Mouse (Mus musculus) CH12.LX (cell line): ENCODE measurements at regions not wholly inside any gene's neighbourhood (a gene's known extent, or its start where the extent isn't known, plus 50 kb on each side); places are given as distances from the start of the nearest gene placed in this dataset.

Experiments used
- DNase-seq: peaks from one replicate; pipeline ENCODE4 v3.0.0-alpha.2; 2013; ENCODE audit errors: extremely low read depth
- H3K27ac ChIP-seq: 2 replicates; pipeline ENCODE4 v1.5.1; 2012; ENCODE audit warnings: low read depth, mild to moderate bottlenecking, control low read depth, moderate library complexity; ENCODE audit not compliant: insufficient read depth
- H3K27me3 ChIP-seq: replicated peaks from 2 replicates; pipeline ENCODE3; 2012; ENCODE audit warnings: inconsistent platforms
- H3K36me3 ChIP-seq, 2 experiments: replicated peaks in 1 of 2; 2 replicates each; pipeline versions ENCODE3 to v1.6.1; 2012; ENCODE audit warnings: inconsistent platforms in 1 of 2, low read length in 1 of 2, mild to moderate bottlenecking in 1 of 2, mixed read lengths in 1 of 2, moderate library complexity in 1 of 2; ENCODE audit not compliant: control insufficient read depth in 1 of 2, insufficient read depth in 1 of 2
- H3K4me1 ChIP-seq, 2 experiments: 2 replicates each; pipeline ENCODE4 v1.6.1; 2012; ENCODE audit warnings: inconsistent platforms in 1 of 2, moderate library complexity in 1 of 2; ENCODE audit not compliant: insufficient read depth in 2 of 2, control insufficient read depth in 1 of 2
- H3K4me2 ChIP-seq: 2 replicates; pipeline ENCODE4 v1.6.1; 2012; ENCODE audit warnings: low read depth, mild to moderate bottlenecking, control low read depth; ENCODE audit not compliant: poor library complexity, insufficient read depth, severe bottlenecking
- H3K4me3 ChIP-seq, 3 experiments: fragments of 150-350 bp in 1 of 3; sonication (generic) in 1 of 3; replicated peaks in 1 of 3; 2 replicates each; pipeline versions ENCODE3 to v1.5.1; 2011 to 2012; ENCODE audit warnings: low read depth in 2 of 3, low read length in 2 of 3, mild to moderate bottlenecking in 2 of 3, moderate library complexity in 2 of 3, control low read depth in 1 of 3, improper control_type of control experiment in 1 of 3, inconsistent platforms in 1 of 3, mixed read lengths in 1 of 3; ENCODE audit not compliant: poor library complexity in 1 of 3
- H3K79me2 ChIP-seq: replicated peaks from 2 replicates; pipeline ENCODE4 v1.6.1; 2012; ENCODE audit warnings: mild to moderate bottlenecking, moderate library complexity; ENCODE audit not compliant: control insufficient read depth, poor library complexity, insufficient read depth, severe bottlenecking; ENCODE audit errors: extremely low read depth
- H3K9ac ChIP-seq: 2 replicates; pipeline ENCODE4 v1.6.1; 2012; ENCODE audit warnings: low read depth, mild to moderate bottlenecking, control low read depth, moderate library complexity; ENCODE audit not compliant: insufficient read depth
- H3K9me3 ChIP-seq: replicated peaks from 2 replicates; pipeline ENCODE3; 2012; ENCODE audit warnings: low read length, inconsistent platforms, mixed read lengths
- CHD1 ChIP-seq: IDR thresholded peaks from 2 replicates; pipeline ENCODE4 v1.6.1; 2012; ENCODE audit warnings: low read depth, low read length, improper control_type of control experiment, inconsistent platforms
- E2F4 ChIP-seq: IDR thresholded peaks from 2 replicates; pipeline ENCODE4 v1.6.1; 2011; ENCODE audit warnings: low read depth, low read length, improper control_type of control experiment; ENCODE audit not compliant: insufficient replicate concordance
- GABPA ChIP-seq: IDR thresholded peaks from 2 replicates; pipeline ENCODE4 v1.6.1; 2012; ENCODE audit warnings: low read depth, low read length, improper control_type of control experiment, inconsistent platforms; ENCODE audit not compliant: insufficient replicate concordance
- HCFC1 ChIP-seq: IDR thresholded peaks from 2 replicates; pipeline ENCODE4 v1.6.1; 2012; ENCODE audit warnings: low read depth, mild to moderate bottlenecking, inconsistent platforms, low read length, improper control_type of control experiment
- JUND ChIP-seq: conservative IDR thresholded peaks from 2 replicates; pipeline ENCODE4 v1.6.1; 2011; ENCODE audit warnings: low read depth, low read length, improper control_type of control experiment
- KAT2A ChIP-seq: IDR thresholded peaks from 2 replicates; pipeline ENCODE4 v1.6.1; 2012; ENCODE audit warnings: low read length, improper control_type of control experiment, inconsistent platforms; ENCODE audit not compliant: insufficient replicate concordance
- PAX5 ChIP-seq: IDR thresholded peaks from 2 replicates; pipeline ENCODE4 v1.6.1; 2012; ENCODE audit warnings: low read length, inconsistent platforms, mixed read lengths
- RAD21 ChIP-seq: IDR thresholded peaks from 2 replicates; pipeline ENCODE4 v1.6.1; 2011; ENCODE audit warnings: low read depth, mild to moderate bottlenecking, low read length, improper control_type of control experiment, moderate library complexity
- RCOR1 ChIP-seq: conservative IDR thresholded peaks from 2 replicates; pipeline ENCODE4 v1.6.1; 2012; ENCODE audit warnings: low read depth, mild to moderate bottlenecking, inconsistent platforms, low read length, improper control_type of control experiment
- TBP ChIP-seq: conservative IDR thresholded peaks from 2 replicates; pipeline ENCODE4 v1.6.1; 2011; ENCODE audit warnings: low read depth, low read length, improper control_type of control experiment
- TCF12 ChIP-seq: IDR thresholded peaks from 2 replicates; pipeline ENCODE4 v1.6.1; 2014; ENCODE audit warnings: low read depth, mild to moderate bottlenecking, inconsistent platforms, low read length, improper control_type of control experiment
- USF1 ChIP-seq: IDR thresholded peaks from 2 replicates; pipeline ENCODE4 v1.6.1; 2014; ENCODE audit warnings: low read depth, mild to moderate bottlenecking, inconsistent platforms, low read length, improper control_type of control experiment
- ZNF384 ChIP-seq: IDR thresholded peaks from 2 replicates; pipeline ENCODE4 v1.6.1; 2012; ENCODE audit warnings: low read depth, low read length, improper control_type of control experiment, inconsistent platforms
- dilution Hi-C: fragments of 300-500 bp; cut with MboI; formaldehyde crosslinking; loops from 2 replicates; pipeline ENCODE4 v1.14.3; 2020; ENCODE audit warnings: low sequenced_read_pairs; ENCODE audit not compliant: extremely low pct_unique_long_range_greater_than_20kb, extremely low pct_ligation_motif_present
- in situ Hi-C: fragments of 300-500 bp; cut with MboI; formaldehyde crosslinking; loops from 3 replicates; pipeline ENCODE4 v1.14.3; 2019; ENCODE audit warnings: low sequenced_read_pairs, low pct_ligation_motif_present, low pct_unique_long_range_greater_than_20kb, mixed read lengths

- Histone ChIP-seq H3K27me3 (no peaks in the 10 kb centered on the region), H3K4me3 (no peak overlapping the region), H3K4me1 (no peaks in the 10 kb centered on the region), H3K4me2 (no peak overlapping the region), H3K9me3 (no peaks in the 10 kb centered on the region), H3K27ac (no peak overlapping the region), H3K79me2 (no peaks in the 10 kb centered on the region), H3K9ac (no peak overlapping the region), H3K36me3 (no peaks in the 10 kb centered on the region)
- TF ChIP-seq JUND (no peak), GABPA (no peak), RAD21 (no peak), HCFC1 (no peak), TBP (no peak)
- in situ Hi-C loops = no loop called here
- no peak for DNase-seq
- dilution Hi-C loops = no loop called here
Measured at GRCm38 (mm10) chr13:20009164-20009563, 81.2 kb upstream of the Elmo1 start.

GRCm38 (mm10) chr13:20007561-20007960, 82.8 kb upstream of the Elmo1 start:
- no peak for TF ChIP-seq PAX5
- no peak for TF ChIP-seq USF1
- TF ChIP-seq RCOR1 = no peak
- no peak for TF ChIP-seq TCF12
- TF ChIP-seq JUND = no peak
- TF ChIP-seq GABPA = no peak
- no peak for TF ChIP-seq KAT2A
- Histone ChIP-seq H3K9me3 (no peaks in the 10 kb centered on the region), H3K4me1 (no peaks in the 10 kb centered on the region), H3K4me3 (no peak overlapping the region), H3K27me3 (no peaks in the 10 kb centered on the region), H3K4me2 (no peak overlapping the region), H3K9ac (no peak overlapping the region), H3K36me3 (no peaks in the 10 kb centered on the region), H3K79me2 (no peaks in the 10 kb centered on the region), H3K27ac (no peak overlapping the region)
- no peak for DNase-seq
- in situ Hi-C loops = no loop called here
- dilution Hi-C loops = no loop called here

GRCm38 (mm10) chr13:19997606-19998005, 92.8 kb upstream of the Elmo1 start:
- H3K27me3 ChIP-seq = no peaks in the 10 kb centered on the region
- no peak overlapping the region for H3K27ac ChIP-seq
- no peak for TF ChIP-seq CHD1
- no peak for TF ChIP-seq TBP
- no peak for TF ChIP-seq E2F4
- no peak for TF ChIP-seq HCFC1
- TF ChIP-seq ZNF384 = no peak
- no peaks in the 10 kb centered on the region for H3K79me2 ChIP-seq
- in situ Hi-C loops = no loop called here
- dilution Hi-C loops = no loop called here
- H3K4me2 ChIP-seq = no peak overlapping the region
- no peak for DNase-seq
- peaks cover 0 to 3% of the 10 kb centered on the region in 2 experiments; a peak in 2 of 4 replicates for H3K4me1 ChIP-seq
- no peaks in the 10 kb centered on the region for H3K36me3 ChIP-seq
- H3K4me3 ChIP-seq = no peak overlapping the region
- H3K9me3 ChIP-seq = no peaks in the 10 kb centered on the region
- no peak overlapping the region for H3K9ac ChIP-seq
